Mouse (Mus musculus) myocyte (in vitro differentiated cells): ENCODE measurements at regions not wholly inside any gene's neighbourhood (a gene's known extent, or its start where the extent isn't known, plus 50 kb on each side); places are given as distances from the start of the nearest gene placed in this dataset.

ENCODE experiments used
- E2F4 ChIP-seq: IDR thresholded peaks from one replicate; pipeline ENCODE4 v1.6.1; 2011; ENCODE audit warnings: mild to moderate bottlenecking, control low read depth, moderate library complexity; ENCODE audit not compliant: insufficient read depth
- MAX ChIP-seq: IDR thresholded peaks from one replicate; pipeline ENCODE4 v1.6.1; 2011; ENCODE audit warnings: low read depth, mild to moderate bottlenecking, control low read depth
- MYOD1 ChIP-seq, 3 experiments: IDR thresholded peaks; one replicate each; pipeline ENCODE4 v1.6.1; 2011; ENCODE audit warnings: control low read depth in 2 of 3, low read depth in 2 of 3, mild to moderate bottlenecking in 2 of 3, moderate library complexity in 1 of 3; ENCODE audit not compliant: insufficient read length in 2 of 3, control insufficient read depth in 1 of 3
- POLR2A ChIP-seq: IDR thresholded peaks from one replicate; pipeline ENCODE4 v1.6.1; 2011; ENCODE audit warnings: low read depth, mild to moderate bottlenecking, control low read depth, moderate library complexity; ENCODE audit not compliant: insufficient read length
- TCF12 ChIP-seq: IDR thresholded peaks from one replicate; pipeline ENCODE4 v1.6.1; 2011; ENCODE audit warnings: mild to moderate bottlenecking, control low read depth; ENCODE audit not compliant: poor library complexity, insufficient read depth, severe bottlenecking

DNA sequence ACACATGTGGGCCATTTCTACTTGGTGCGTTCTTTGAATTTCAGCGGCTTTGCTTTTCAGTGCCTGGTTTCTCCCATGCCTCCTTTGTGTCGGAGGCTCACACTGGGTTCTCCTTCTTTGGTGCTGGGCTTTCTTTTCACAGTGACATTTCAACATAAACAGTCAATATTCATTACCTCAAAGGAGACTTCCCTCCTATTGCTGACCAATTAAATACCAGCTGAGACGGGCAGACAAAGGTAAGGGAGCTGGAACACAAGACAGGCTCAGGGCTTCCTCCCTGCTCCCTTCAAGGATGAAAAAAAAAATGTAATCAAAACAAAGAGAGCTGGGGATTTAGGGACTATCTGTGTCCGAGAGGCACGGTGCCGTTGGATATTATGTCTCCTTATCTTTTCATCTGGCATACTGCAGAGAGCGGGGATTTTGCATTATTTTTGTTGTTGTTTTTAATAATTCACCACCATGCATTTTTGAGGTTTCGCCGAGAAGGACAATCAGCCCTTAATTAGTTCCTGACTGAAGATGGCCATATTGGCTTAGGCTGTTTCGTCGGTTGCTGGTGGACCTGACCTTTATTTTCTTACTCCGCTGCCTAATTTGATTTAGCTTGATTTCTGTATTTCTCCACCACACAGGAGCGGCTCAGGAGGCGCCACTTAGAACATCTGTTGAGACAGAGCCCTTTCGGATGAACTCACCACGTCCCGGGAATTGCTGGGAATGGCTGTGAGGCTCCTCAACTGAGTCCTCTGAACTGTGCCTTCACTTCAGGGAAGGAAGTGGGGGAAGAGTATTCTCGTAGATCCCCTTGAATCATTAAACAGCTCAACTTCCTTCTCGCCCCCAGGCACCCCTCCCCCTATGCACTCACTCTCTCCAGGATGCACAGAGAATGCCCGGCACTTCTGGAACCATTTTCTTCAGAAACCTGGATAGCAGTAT, 373.9 kb downstream of the Nr2f2 start:
- TF ChIP-seq POLR2A (no peak), MAX (no peak), E2F4 (no peak), TCF12 (no peak), MYOD1 (IDR thresholded peaks at IDR 0.05; ENCODE audit: control insufficient read depth in 1 of 3, insufficient read length in 2 of 3, low read depth in 2 of 3) (no peak)
